In genomic region chr16:85429173-85429572, GRCm38 (mm10) we compare ENCODE assay signal across 12 mouse cellular contexts.
DNase-seq lines count a peak whose midpoint lies in the region; ATAC-seq lines count a peak whose summit lies in the region.
"Had no signal": no experiment of that assay in that cellular context is flagged by ENCODE, and none has a peak within 500 bp of the region (broad histone marks: within the 10 kb centered on the region; RNA-seq: fewer than 3 reads in every experiment).

No protein-coding gene starts in this region.

- no peak overlapping the region for H3K9ac ChIP-seq in hindbrain, embryonic 16.5 days (ENCODE audit: low read depth, low read length)
- H3K9ac ChIP-seq: embryonic facial prominence, embryonic 13.5 days had no signal

- WGBS in hindbrain, embryonic 16.5 days = 14% methylated on average over 3 of the region's 3 CpGs

- H3K4me3 ChIP-seq in hindbrain, embryonic 16.5 days (ENCODE audit: low read length) = no peak overlapping the region
- H3K4me3 ChIP-seq: embryonic facial prominence, embryonic 13.5 days had no signal

- H3K4me2 ChIP-seq in hindbrain, embryonic 16.5 days (ENCODE audit: low read length) = no peak overlapping the region
- H3K4me2 ChIP-seq: embryonic facial prominence, embryonic 13.5 days had no signal

- no peaks in the 10 kb centered on the region for H3K36me3 ChIP-seq in hindbrain, embryonic 16.5 days (ENCODE audit: control insufficient read depth, insufficient read depth, low read length)
- H3K36me3 ChIP-seq: embryonic facial prominence, embryonic 13.5 days had no signal

- H3K9me3 ChIP-seq in hindbrain, embryonic 16.5 days (ENCODE audit: control insufficient read depth, low read length) = no peaks in the 10 kb centered on the region
- H3K9me3 ChIP-seq: embryonic facial prominence, embryonic 13.5 days had no signal

- no peak overlapping the region for H3K27ac ChIP-seq in hindbrain, embryonic 16.5 days (ENCODE audit: low read depth, low read length)
- H3K27ac ChIP-seq: embryonic facial prominence, embryonic 13.5 days; macrophage had no signal

- DNase-seq in embryo, embryonic 10.5 days (ENCODE audit: low spot score) = peak; percentile 7
- DNase-seq in embryo, embryonic 9.5 days (ENCODE audit: extremely low spot score) = no peak
- peak; percentile 33 for DNase-seq in left cerebral cortex, adult 11 months (ENCODE audit: low spot score)
- DNase-seq in left cerebral cortex, postnatal 10 days (ENCODE audit: extremely low spot score in 1 of 2, low spot score in 2 of 2) = no peak
- peak; percentile 26 to 59 for DNase-seq in adrenal gland, postnatal 36 days
- no peak for DNase-seq in gastrocnemius, postnatal 36 days
- no peak for DNase-seq in MN1 (ENCODE audit: low spot score)
- DNase-seq: gastrocnemius, postnatal 14 days had no signal

- ATAC-seq in hindbrain, embryonic 16.5 days = peak; percentile 73; the same call in 1 of the 2 replicates
- ATAC-seq: forebrain, embryonic 16.5 days had no signal

- no peaks in the 10 kb centered on the region for H3K4me1 ChIP-seq in hindbrain, embryonic 16.5 days (ENCODE audit: control insufficient read depth, insufficient read depth, low read depth, low read length)
- H3K4me1 ChIP-seq: embryonic facial prominence, embryonic 13.5 days had no signal

- intact Hi-C loops in left cerebral cortex, postnatal 10 days (cut with DNase I) = no loop called here
- intact Hi-C loops in gastrocnemius, postnatal 36 days (cut with DNase I) = no loop called here

- H3K27me3 ChIP-seq in hindbrain, embryonic 16.5 days (replicated peaks; ENCODE audit: control insufficient read depth, insufficient read depth, low read length) = no peaks in the 10 kb centered on the region
- H3K27me3 ChIP-seq: embryonic facial prominence, embryonic 13.5 days had no signal

Comparison
In these comparisons a context has a peak if more than half of its experiments do, and no peak if none do; other contexts are left out.
1. DNase-seq: peak in embryo, embryonic 10.5 days (single experiment), left cerebral cortex, adult 11 months (single experiment) and adrenal gland, postnatal 36 days (2 of 2); none in embryo, embryonic 9.5 days (single experiment), left cerebral cortex, postnatal 10 days (0 of 2), gastrocnemius, postnatal 36 days (0 of 2) and MN1 (single experiment).